Mouse (Mus musculus) limb, embryonic 11.5 days (tissue): ENCODE measurements around the gene Lsm12. TPM values are rescaled to one million over a fixed set of nuclear protein-coding genes. Genes with fewer than 3 reads are reported as not detected.
A peak's percentile ranks its signal among the peaks of the same experiment; 100 is the strongest.

Source experiments
- ATAC-seq: fragments of 200-750 bp; cut with Nextera tagmentation; 2 replicates; pipeline ENCODE4 v1.8.0; 2017; ENCODE audit warnings: low read depth; ENCODE audit not compliant: insufficient number of reproducible peaks, low FRiP score, low TSS enrichment
- DNase-seq: peaks from one replicate; pipeline ENCODE4 v3.0.0-alpha.2; 2015; ENCODE audit warnings: low spot score
- H3K27ac ChIP-seq: fragments of 300-500 bp; sonication (generic); replicated peaks from 2 replicates; pipeline ENCODE4 v1.5.1; 2014; ENCODE audit warnings: low read depth, mild to moderate bottlenecking, low read length
- H3K27me3 ChIP-seq: fragments of 300-500 bp; sonication (generic); 2 replicates; pipeline ENCODE4 v1.6.1; 2014; ENCODE audit warnings: mild to moderate bottlenecking, low read length, mixed read lengths; ENCODE audit not compliant: control insufficient read depth, insufficient read depth
- H3K36me3 ChIP-seq: fragments of 300-500 bp; sonication (generic); 2 replicates; pipeline ENCODE4 v1.6.1; 2014; ENCODE audit warnings: mild to moderate bottlenecking, low read length, moderate library complexity, mixed read lengths; ENCODE audit not compliant: control insufficient read depth, insufficient read depth
- H3K4me1 ChIP-seq: fragments of 300-500 bp; sonication (generic); 2 replicates; pipeline ENCODE4 v1.6.1; 2014; ENCODE audit warnings: low read length, mixed read lengths; ENCODE audit not compliant: control insufficient read depth, insufficient read depth
- H3K4me2 ChIP-seq: fragments of 300-500 bp; sonication (generic); 2 replicates; pipeline ENCODE4 v1.6.1; 2014; ENCODE audit warnings: low read depth, mild to moderate bottlenecking, moderate library complexity; ENCODE audit not compliant: severe bottlenecking
- H3K4me3 ChIP-seq: fragments of 300-500 bp; sonication (generic); 2 replicates; pipeline ENCODE4 v1.5.1; 2014; ENCODE audit warnings: low read depth, low read length
- H3K9ac ChIP-seq: fragments of 300-500 bp; sonication (generic); 2 replicates; pipeline ENCODE4 v1.6.1; 2014; ENCODE audit warnings: mild to moderate bottlenecking, low read length
- H3K9me3 ChIP-seq: fragments of 300-500 bp; sonication (generic); 2 replicates; pipeline ENCODE4 v1.6.1; 2016; ENCODE audit warnings: low read length; ENCODE audit not compliant: control insufficient read depth
- WGBS: fragments of 180-500 bp; shearing (Covaris S2); extraction: QIAGEN DNeasy Blood & Tissue Kit; methylation state at CpG from one replicate; pipeline ENCODE4 v1.1.7; 2014; 5-methylcytosine and 5-hydroxymethylcytosine counted together
- polyA plus RNA-seq: library from polyadenylated mRNA; unstranded; fragments of >200 nt; fragmentation: Nextera tagmentation; extraction: Ambion mirVana; gene quantifications from 2 replicates; pipeline ENCODE4 v1.2.1, GENCODE M21; 2014

The Lsm12 gene
- polyA plus RNA-seq, 1 experiment from 2014 or later = 74.5 TPM

DNA sequence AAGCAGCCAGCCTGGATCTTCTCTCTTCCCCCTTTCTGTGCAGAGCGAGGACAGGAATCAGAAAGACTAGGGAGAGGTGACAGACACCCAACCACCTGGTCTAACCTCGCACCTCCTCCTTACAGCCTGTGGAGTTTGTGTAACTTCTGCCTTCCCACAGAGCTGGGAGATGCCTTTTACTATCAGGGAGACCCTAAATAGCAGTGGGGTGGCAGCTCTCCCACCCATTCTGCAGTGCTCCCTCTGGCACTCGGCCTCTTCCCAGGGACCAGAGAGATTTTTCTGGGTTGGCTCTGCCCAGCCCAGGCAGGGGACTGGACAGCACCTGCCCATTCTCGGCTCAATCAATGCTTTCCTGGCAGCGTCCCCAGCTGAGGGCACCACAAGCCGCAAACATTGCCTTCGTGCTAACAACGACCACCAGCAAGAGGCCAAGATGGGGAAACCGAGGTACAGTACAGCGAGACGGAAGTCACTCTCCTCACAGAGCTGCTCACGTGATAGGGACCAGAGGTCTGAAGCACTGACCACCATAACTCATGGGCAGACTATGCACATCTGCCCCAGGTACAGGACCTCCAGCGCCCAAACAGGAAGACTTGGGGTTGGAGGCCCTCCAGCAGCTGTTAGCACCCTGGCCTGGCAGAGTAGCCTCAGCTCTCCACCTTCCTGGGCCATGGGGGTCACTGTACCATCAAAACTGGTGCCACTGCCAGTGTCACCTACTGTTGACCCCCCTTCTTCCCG, 34.3 kb upstream of the Lsm12 start:
- H3K4me1 ChIP-seq = peaks cover 47% of the 10 kb centered on the region
- no peaks in the 10 kb centered on the region; the same call in 1 of the 2 replicates for H3K36me3 ChIP-seq
- DNase-seq = no peak
- H3K4me3 ChIP-seq = peak overlapping the region; percentile 28; the same call in 1 of the 2 replicates
- peak overlapping the region; percentile 49; the same call in 1 of the 2 replicates for H3K9ac ChIP-seq
- peak overlapping the region; percentile 72 for H3K27ac ChIP-seq
- no peaks in the 10 kb centered on the region for H3K9me3 ChIP-seq
- whole genome bisulfite sequencing = 66% methylated on average over 14 of the region's 14 CpGs
- no peak for ATAC-seq
- no peaks in the 10 kb centered on the region for H3K27me3 ChIP-seq
- peak overlapping the region; percentile 76 for H3K4me2 ChIP-seq

DNA sequence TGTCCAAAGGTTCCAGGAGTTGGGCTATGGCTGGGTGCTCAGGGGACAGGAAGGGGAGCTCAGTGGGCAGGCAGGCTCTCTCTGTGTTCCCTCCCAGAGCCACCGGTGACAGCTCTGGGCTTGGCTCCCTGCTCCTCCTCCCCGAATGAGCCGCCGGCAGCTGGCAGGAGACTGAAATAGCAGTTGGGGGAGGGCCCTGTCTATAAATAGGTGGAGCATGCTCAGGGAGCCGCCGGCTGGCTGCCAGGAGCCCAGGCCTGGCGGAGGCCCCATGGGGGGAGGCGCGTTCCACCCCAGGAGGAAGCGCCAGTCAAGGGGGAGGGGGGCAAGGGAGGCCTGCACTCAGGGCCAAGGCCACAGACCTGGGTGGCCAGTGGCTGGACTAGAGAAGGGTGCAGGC, 33.7 kb upstream of the Lsm12 start:
- H3K9me3 ChIP-seq = no peaks in the 10 kb centered on the region
- H3K27me3 ChIP-seq = no peaks in the 10 kb centered on the region
- peaks cover 45% of the 10 kb centered on the region for H3K4me1 ChIP-seq
- 0% methylated on average over 10 of the region's 10 CpGs for WGBS
- H3K36me3 ChIP-seq = no peaks in the 10 kb centered on the region; the same call in 1 of the 2 replicates
- H3K4me3 ChIP-seq = peak overlapping the region; percentile 28
- DNase-seq (peak; percentile 82), ATAC-seq (peak; percentile 65)
- H3K4me2 ChIP-seq = peak overlapping the region; percentile 76
- peak overlapping the region; percentile 72 for H3K27ac ChIP-seq
- peak overlapping the region; percentile 49; the same call in 1 of the 2 replicates for H3K9ac ChIP-seq

DNA sequence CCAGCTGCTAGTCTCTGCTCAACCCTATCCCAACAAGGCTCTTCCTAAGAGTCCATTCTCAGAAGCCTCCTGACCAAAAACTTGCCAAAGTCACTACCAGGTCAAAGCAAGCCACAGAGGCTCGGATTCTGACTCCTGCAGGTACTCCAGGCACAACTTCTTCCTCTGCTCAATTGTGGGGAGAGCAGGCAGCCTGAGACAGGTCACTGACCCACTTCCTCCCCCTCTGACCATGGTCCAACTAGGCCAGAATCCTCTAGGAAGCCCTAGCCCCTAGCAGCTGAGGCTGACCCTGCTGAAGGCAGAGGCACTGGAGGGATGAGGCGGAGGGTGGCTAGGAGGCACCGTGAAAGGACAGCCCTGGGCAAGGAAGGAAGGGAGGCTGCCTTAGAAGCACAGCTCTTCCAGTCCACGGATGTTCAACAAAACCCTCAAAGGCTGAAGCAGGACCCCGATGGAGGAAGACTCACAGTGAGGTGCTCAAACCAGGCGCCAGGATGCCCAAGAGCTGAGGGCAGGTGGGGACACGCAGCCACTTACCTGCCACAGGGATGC, 32.9 kb upstream of the Lsm12 start:
- Histone ChIP-seq H3K4me2 (peak overlapping the region; percentile 76), H3K9ac (peak overlapping the region; percentile 49), H3K36me3 (no peaks in the 10 kb centered on the region; the same call in 1 of the 2 replicates), H3K4me1 (peaks cover 49% of the 10 kb centered on the region), H3K4me3 (peak overlapping the region; percentile 28), H3K27me3 (no peaks in the 10 kb centered on the region), H3K9me3 (no peaks in the 10 kb centered on the region), H3K27ac (no peak overlapping the region; the same call in 1 of the 2 replicates)
- ATAC-seq = no peak
- no peak for DNase-seq
- 71% methylated on average over 7 of the region's 7 CpGs for WGBS

DNA sequence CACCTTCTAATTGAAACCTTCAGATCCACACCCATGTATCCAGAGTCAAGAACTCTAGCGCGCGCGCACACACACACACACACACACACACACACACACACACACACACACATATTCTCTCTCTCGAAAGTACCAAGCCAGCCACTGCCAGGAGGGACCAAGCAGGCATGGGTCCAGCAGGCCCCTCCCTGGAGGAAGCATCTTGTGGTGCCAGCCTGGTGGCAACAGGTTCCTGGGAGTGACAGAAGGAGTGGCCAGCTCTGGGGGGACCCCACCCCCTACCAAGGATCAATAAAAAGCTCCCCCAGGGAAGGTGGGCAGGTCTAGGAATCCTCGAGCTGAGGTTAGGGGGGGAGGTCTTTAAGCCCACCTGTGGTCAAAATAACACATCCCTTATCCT, 32.3 kb upstream of the Lsm12 start:
- H3K27ac ChIP-seq = no peak overlapping the region
- peak overlapping the region; percentile 76; the same call in 1 of the 2 replicates for H3K4me2 ChIP-seq
- peaks cover 49% of the 10 kb centered on the region for H3K4me1 ChIP-seq
- H3K9me3 ChIP-seq = no peaks in the 10 kb centered on the region
- no peak for DNase-seq
- H3K36me3 ChIP-seq = no peaks in the 10 kb centered on the region; the same call in 1 of the 2 replicates
- H3K9ac ChIP-seq = peak overlapping the region; percentile 18; the same call in 1 of the 2 replicates
- 76% methylated on average over 6 of the region's 6 CpGs for WGBS
- H3K4me3 ChIP-seq = no peak overlapping the region
- H3K27me3 ChIP-seq = no peaks in the 10 kb centered on the region
- no peak for ATAC-seq

DNA sequence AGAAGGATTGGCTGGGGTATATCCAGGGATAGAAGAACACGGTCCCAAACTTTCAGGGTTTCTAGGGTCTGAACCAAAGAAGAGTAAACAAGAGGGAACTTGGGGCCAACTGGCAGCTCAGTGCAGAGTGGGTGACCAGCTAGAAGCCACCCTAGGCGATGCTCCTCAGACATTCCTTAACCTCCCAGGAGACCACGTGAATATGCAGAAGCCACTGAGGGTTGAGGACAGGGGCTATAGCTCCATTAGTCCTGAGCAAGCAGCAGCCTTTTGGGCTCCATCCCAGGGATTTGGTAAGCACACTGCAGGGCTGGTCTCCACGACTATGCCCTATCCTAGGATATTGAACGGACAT, 31.8 kb upstream of the Lsm12 start:
- Histone ChIP-seq H3K9me3 (no peaks in the 10 kb centered on the region), H3K36me3 (no peaks in the 10 kb centered on the region; the same call in 1 of the 2 replicates), H3K4me2 (0 out of 2 replicates have a peak overlapping the region, but pooled peaks have one; percentile 76), H3K27me3 (no peaks in the 10 kb centered on the region), H3K4me3 (no peak overlapping the region), H3K9ac (no peak overlapping the region), H3K4me1 (peaks cover 46% of the 10 kb centered on the region), H3K27ac (no peak overlapping the region)
- no peak for ATAC-seq
- DNase-seq = no peak
- 56% methylated on average over 5 of the region's 5 CpGs for WGBS

DNA sequence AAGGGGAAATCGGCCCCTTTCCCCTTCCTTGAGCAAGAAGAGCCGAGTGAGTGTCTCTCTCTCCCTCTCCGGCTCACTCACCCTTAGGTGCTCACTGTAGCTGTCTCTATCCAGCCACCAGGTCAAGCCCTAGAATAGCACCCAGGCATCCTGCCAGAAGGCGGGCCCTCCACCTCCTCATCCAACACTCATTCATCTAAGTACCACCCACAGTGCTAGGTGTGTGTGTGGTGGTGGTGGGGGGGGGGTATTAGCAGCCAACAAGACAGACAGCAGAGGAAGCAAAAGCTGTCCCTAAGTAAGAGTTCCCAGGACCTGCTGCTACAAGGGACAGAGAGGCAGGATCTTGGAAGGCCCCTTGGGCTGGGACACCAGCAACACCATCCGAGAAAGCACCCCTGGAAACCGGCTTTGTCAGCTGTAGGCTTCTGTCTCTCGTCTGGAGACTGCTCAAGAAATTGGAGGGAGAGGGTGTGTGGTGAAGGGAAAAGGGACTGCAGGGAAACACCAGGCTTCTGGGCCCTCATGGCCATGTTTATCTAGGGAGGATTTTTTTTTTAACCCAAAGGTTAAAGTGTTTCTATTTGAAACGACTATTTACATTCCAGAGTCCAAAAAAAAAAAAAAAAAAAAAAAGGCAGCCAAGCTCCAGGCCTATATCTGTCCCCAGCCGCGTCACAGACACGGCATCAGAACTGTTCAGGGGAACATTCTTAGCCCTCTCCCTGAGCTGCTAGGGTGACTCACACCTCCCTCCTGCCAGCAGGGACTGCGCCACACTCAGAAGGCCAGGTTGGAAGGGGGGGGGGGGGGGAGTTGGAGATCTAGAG, 31.2 kb upstream of the Lsm12 start:
- DNase-seq (no peak), ATAC-seq (no peak)
- Histone ChIP-seq H3K4me3 (no peak overlapping the region; the same call in 1 of the 2 replicates), H3K9me3 (no peaks in the 10 kb centered on the region), H3K27me3 (no peaks in the 10 kb centered on the region), H3K4me2 (0 out of 2 replicates have a peak overlapping the region, but pooled peaks have one; percentile 4), H3K27ac (no peak overlapping the region), H3K36me3 (no peaks in the 10 kb centered on the region; the same call in 1 of the 2 replicates), H3K4me1 (peaks cover 49% of the 10 kb centered on the region), H3K9ac (no peak overlapping the region)
- WGBS = 38% methylated on average over 12 of the region's 12 CpGs

DNA sequence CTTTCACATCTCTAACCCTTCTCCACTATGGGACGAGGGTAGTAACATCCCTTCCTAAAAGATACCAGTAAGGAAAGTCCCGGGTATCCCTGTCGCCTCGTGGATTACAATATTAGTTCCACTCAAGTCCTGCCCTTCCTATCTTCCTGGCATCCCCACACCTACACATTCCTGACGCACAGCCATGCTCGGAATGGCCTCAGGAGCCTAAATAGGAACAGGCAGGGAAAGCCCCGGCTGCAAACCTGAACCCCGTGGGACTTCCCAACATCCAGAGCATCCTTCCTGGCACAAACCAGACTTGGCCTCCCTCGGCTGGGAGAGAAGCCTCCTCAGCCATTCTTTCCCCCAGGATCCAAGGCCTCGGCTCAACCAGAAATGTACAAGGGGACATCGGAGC, 30.4 kb upstream of the Lsm12 start:
- no peak overlapping the region for H3K4me3 ChIP-seq
- WGBS = 81% methylated on average over 11 of the region's 11 CpGs
- H3K27ac ChIP-seq = no peak overlapping the region
- H3K9me3 ChIP-seq = no peaks in the 10 kb centered on the region
- no peak for DNase-seq
- no peak for ATAC-seq
- no peak overlapping the region for H3K4me2 ChIP-seq
- H3K9ac ChIP-seq = no peak overlapping the region
- H3K27me3 ChIP-seq = no peaks in the 10 kb centered on the region
- no peaks in the 10 kb centered on the region; the same call in 1 of the 2 replicates for H3K36me3 ChIP-seq
- peaks cover 49% of the 10 kb centered on the region for H3K4me1 ChIP-seq
